Mouse (Mus musculus) G1E (cell line): ENCODE measurements at regions not wholly inside any gene's neighbourhood (a gene's known extent, or its start where the extent isn't known, plus 50 kb on each side); places are given as distances from the start of the nearest gene placed in this dataset.

Experiments used
- CTCF ChIP-seq: IDR thresholded peaks from 2 replicates; pipeline ENCODE4 v1.5.1; 2012; ENCODE audit warnings: low read depth, low read length, inconsistent platforms, mixed read lengths
- POLR2AphosphoS5 ChIP-seq: IDR thresholded peaks from 2 replicates; pipeline ENCODE4 v1.6.1; 2012; ENCODE audit warnings: low read depth, low read length, inconsistent platforms; ENCODE audit not compliant: insufficient replicate concordance

DNA sequence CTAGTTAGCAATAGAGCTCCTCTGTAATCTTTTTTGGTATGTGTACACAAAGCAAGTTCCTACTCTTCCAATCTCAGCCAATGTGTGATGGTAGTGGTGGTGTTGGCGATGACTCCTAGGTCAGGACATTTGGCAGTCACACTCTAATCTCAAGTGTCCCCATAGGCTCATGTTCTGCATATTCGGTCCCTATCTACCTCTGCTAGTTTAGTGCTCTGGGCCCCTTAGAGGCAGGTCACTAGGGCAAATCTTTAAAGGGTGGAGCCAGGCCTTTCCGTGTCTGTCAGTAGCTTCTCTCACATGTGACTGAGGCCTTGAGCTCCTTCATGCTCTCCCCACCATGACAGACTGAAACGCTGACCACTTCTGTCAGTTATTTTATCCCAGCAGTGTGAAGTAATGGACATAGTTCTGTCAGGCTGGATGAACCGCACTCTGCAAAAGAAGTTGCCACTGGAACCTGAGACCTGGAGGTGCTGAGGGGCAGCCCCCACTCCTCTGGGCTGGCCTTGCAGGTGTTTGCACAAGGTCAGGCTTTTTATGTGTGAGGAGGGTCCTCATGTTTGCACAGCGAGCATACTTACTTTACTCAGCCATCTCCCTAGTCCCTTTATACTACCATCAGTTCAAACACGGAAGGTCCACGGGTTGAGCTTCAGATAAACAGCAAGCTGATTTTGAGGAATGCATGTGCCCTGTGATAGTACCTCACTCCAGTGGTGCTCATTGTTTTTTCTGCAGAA is 75.3 kb upstream of the Ywhaq start:
- TF ChIP-seq POLR2AphosphoS5 (no peak), CTCF (no peak)
